Mouse (Mus musculus) cortical plate, adult 2 months (tissue): Measurements from ENCODE around the gene Fermt1. TPM values are rescaled to one million over a fixed set of nuclear protein-coding genes. Genes with fewer than 3 reads are reported as not detected.

Source experiments
- H3K27ac ChIP-seq: fragments of 200-500 bp; 2 replicates; pipeline ENCODE4 v1.5.1; 2012; ENCODE audit warnings: low read length, control low read depth, inconsistent platforms; ENCODE audit not compliant: insufficient read depth
- H3K4me1 ChIP-seq: fragments of 200-500 bp; 2 replicates; pipeline ENCODE4 v1.6.1; 2011; ENCODE audit warnings: low read length; ENCODE audit not compliant: control insufficient read depth, insufficient read depth
- H3K4me3 ChIP-seq: fragments of 200-500 bp; 2 replicates; pipeline ENCODE4 v1.5.1; 2011; ENCODE audit warnings: mild to moderate bottlenecking, low read length, control low read depth; ENCODE audit not compliant: insufficient read depth
- CTCF ChIP-seq: fragments of 200-500 bp; IDR thresholded peaks from 2 replicates; pipeline ENCODE4 v1.5.1; 2011; ENCODE audit warnings: mild to moderate bottlenecking, control low read depth, low read length; ENCODE audit not compliant: insufficient read depth; ENCODE audit errors: extremely low read depth
- POLR2A ChIP-seq: fragments of 200-500 bp; IDR thresholded peaks from 2 replicates; pipeline ENCODE4 v1.6.1; 2011; ENCODE audit warnings: mild to moderate bottlenecking, low read length, control low read depth; ENCODE audit not compliant: insufficient read depth; ENCODE audit errors: extremely low read depth
- polyA plus RNA-seq: library from polyadenylated mRNA; depleted of rRNA; stranded (reverse); fragments of >200 nt; gene quantifications from 2 replicates; pipeline ENCODE4 v1.2.3, GENCODE M21; 2012; rRNA removed

The Fermt1 gene
- polyA plus RNA-seq, 1 experiment, result 0.25 TPM

GRCm38 (mm10) chr2:132870286-132870685, 75.4 kb downstream of the Fermt1 start:
- no peak overlapping the region for H3K27ac ChIP-seq
- no peak overlapping the region for H3K4me3 ChIP-seq
- no peak for TF ChIP-seq CTCF
- TF ChIP-seq POLR2A, result no peak
- no peaks in the 10 kb centered on the region for H3K4me1 ChIP-seq

DNA sequence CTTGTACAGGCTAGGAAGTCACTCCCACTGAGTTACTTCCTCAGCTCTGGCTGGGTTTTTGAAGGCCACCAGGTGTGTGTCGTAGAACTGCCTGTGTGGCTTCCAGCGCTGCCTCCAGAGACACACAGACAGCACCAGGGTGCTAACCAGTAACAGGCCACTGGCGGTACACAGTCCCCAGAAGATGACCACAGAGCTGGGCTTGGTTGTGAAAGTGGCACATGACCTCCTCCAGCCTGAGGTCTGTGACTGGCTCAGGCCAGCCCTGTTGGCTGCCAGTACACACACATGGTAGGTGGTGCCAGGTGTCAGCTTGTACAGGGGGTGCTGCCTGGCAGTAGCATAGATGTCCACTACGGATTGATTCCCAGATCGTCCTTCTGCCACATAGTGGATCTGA, 76.0 kb downstream of the Fermt1 start:
- H3K4me1 ChIP-seq, result no peaks in the 10 kb centered on the region
- no peak overlapping the region for H3K4me3 ChIP-seq
- TF ChIP-seq CTCF, result no peak
- H3K27ac ChIP-seq, result no peak overlapping the region

DNA sequence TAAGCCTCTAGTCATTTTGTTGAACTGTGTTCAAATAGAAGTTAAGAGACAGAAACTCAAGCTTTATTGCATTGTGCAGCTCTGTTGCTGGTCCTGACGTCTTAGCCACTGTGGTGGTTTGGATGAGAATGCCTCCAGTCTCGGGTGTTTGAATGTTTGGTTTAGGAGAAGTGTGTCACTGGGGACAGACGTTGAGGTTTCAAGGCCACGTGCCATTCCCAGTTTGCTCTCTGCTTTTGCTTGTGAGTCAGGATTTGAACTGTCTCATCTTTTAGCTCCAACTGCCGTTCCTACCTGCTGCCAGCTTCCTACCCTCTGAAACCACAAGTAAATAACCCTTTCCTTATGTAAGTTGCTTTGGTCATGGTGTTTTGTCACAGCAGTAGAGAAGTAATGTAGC, 78.2 kb downstream of the Fermt1 start:
- TF ChIP-seq POLR2A, result no peak
- TF ChIP-seq CTCF, result no peak
- Histone ChIP-seq H3K4me1 (no peaks in the 10 kb centered on the region), H3K4me3 (no peak overlapping the region), H3K27ac (no peak overlapping the region)

- no peak overlapping the region for H3K27ac ChIP-seq
- TF ChIP-seq CTCF, result no peak
- TF ChIP-seq POLR2A, result no peak
- no peaks in the 10 kb centered on the region for H3K4me1 ChIP-seq
- H3K4me3 ChIP-seq, result no peak overlapping the region
Observed at GRCm38 (mm10) chr2:132863325-132863724, 82.4 kb downstream of the Fermt1 start.

DNA sequence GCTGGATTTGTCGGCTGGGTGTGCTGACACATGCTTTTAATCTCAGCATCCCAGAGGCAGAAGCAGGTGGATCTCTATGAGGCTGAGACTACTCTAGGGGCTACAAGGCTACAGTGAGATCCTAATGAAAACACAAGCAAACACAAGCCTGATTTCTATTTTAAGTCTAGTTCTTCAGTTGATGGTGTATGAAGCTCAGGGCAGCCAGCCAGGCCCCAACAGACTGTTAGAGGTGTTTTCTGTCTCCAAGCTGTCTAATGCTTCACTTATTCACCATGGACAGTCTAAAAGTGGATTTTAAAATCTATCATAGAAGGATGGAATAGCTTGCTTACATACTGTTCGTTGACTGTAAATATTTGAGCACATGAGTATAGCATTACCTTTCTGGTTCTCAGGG, 84.2 kb downstream of the Fermt1 start:
- TF ChIP-seq CTCF, result no peak
- no peak for TF ChIP-seq POLR2A
- H3K27ac ChIP-seq, result no peak overlapping the region
- H3K4me1 ChIP-seq, result no peaks in the 10 kb centered on the region
- no peak overlapping the region for H3K4me3 ChIP-seq

- H3K27ac ChIP-seq, result no peak overlapping the region
- TF ChIP-seq CTCF, result no peak
- no peak for TF ChIP-seq POLR2A
- no peaks in the 10 kb centered on the region for H3K4me1 ChIP-seq
- no peak overlapping the region for H3K4me3 ChIP-seq
Observed at GRCm38 (mm10) chr2:132860435-132860834, 85.3 kb downstream of the Fermt1 start.

GRCm38 (mm10) chr2:132856333-132856732, 89.4 kb downstream of the Fermt1 start:
- H3K27ac ChIP-seq, result no peak overlapping the region
- no peaks in the 10 kb centered on the region; the same call in 1 of the 2 replicates for H3K4me1 ChIP-seq

More at GRCm38 (mm10) chr2:132856333-132856732, 89.4 kb downstream of the Fermt1 start:
- TF ChIP-seq POLR2A (no peak), CTCF (no peak)
- H3K4me3 ChIP-seq, result no peak overlapping the region

Other genes with a start within 250 kb of the Fermt1 start
- 234 and 289 TPM in 2 replicates for gene Chgb, start 164.6 kb downstream of the Fermt1 start, polyA plus RNA-seq
- gene Trmt6, start 129.9 kb downstream of the Fermt1 start, polyA plus RNA-seq, result 25.3 and 28.6 TPM in 2 replicates
- gene Mcm8, start 129.8 kb downstream of the Fermt1 start, polyA plus RNA-seq, result 3.4 and 3.9 TPM in 2 replicates
- 28.3 TPM in 2 replicates for gene Crls1, start 99.2 kb downstream of the Fermt1 start, polyA plus RNA-seq
- gene Lrrn4, start 65.0 kb downstream of the Fermt1 start, polyA plus RNA-seq, result 0.19 and 0.38 TPM in 2 replicates